In genomic region chr6:72676376-72676775, GRCm38 (mm10) we compare ENCODE assay signal across 10 mouse cellular contexts. TPM values are rescaled to one million over a fixed set of nuclear protein-coding genes. Genes with fewer than 3 reads are reported as not detected.
A peak's percentile ranks its signal among the peaks of the same experiment; 100 is the strongest.
DNase-seq lines count a peak whose midpoint lies in the region; ATAC-seq and TF ChIP-seq lines count a peak whose summit lies in the region.
"Had no signal": no experiment of that assay in that cellular context is flagged by ENCODE, and none has a peak within 500 bp of the region (broad histone marks: within the 10 kb centered on the region; RNA-seq: fewer than 3 reads in every experiment).

No protein-coding gene starts in this region.

- H3K27ac ChIP-seq in heart, embryonic 10.5 days: peak overlapping the region; percentile 84; the same call in 1 of the 2 replicates
- H3K27ac ChIP-seq in liver, postnatal 0 days (ENCODE audit: low read depth): no peak overlapping the region
- no peak overlapping the region for H3K27ac ChIP-seq in MEL (ENCODE audit: control insufficient read depth, low read depth, low read length)
- peak overlapping the region; percentile 91 for H3K27ac ChIP-seq in limb, embryonic 10.5 days

- no peaks in the 10 kb centered on the region for H3K36me3 ChIP-seq in heart, embryonic 10.5 days
- no peaks in the 10 kb centered on the region for H3K36me3 ChIP-seq in liver, postnatal 0 days (replicated peaks; ENCODE audit: insufficient read depth, low read length)
- no peaks in the 10 kb centered on the region for H3K36me3 ChIP-seq in MEL (ENCODE audit: control insufficient read depth in 1 of 2, insufficient read depth in 2 of 2, low read length in 2 of 2)
- no peaks in the 10 kb centered on the region for H3K36me3 ChIP-seq in limb, embryonic 10.5 days
- H3K36me3 ChIP-seq: neural tube, embryonic 13.5 days had no signal

- H3K4me2 ChIP-seq in liver, postnatal 0 days (ENCODE audit: low read depth, low read length): no peak overlapping the region

- TF ChIP-seq POLR2A in MEL (IDR thresholded peaks at IDR 0.05; ENCODE audit: control insufficient read depth in 1 of 2, insufficient read depth in 1 of 2, low read depth in 1 of 2, low read length in 2 of 2, poor library complexity in 1 of 2): no peak

- no peak overlapping the region for H3K4me3 ChIP-seq in heart, embryonic 10.5 days
- H3K4me3 ChIP-seq in liver, postnatal 0 days (ENCODE audit: low read depth, low read length): no peak overlapping the region
- H3K4me3 ChIP-seq in MEL (ENCODE audit: control insufficient read depth in 1 of 2, insufficient read depth in 1 of 2, low read depth in 2 of 2, low read length in 2 of 2): no peak overlapping the region
- peak overlapping the region; percentile 46; the same call in 1 of the 2 replicates for H3K4me3 ChIP-seq in limb, embryonic 10.5 days
- H3K4me3 ChIP-seq: erythroblast, embryonic 14.5 days had no signal

- WGBS in heart, embryonic 10.5 days: 50% methylated on average over 2 of the region's 2 CpGs
- WGBS in liver, postnatal 0 days (ENCODE audit: insufficient replicate concordance): 57% methylated on average over 2 of the region's 2 CpGs
- 50% methylated on average over 2 of the region's 2 CpGs for WGBS in limb, embryonic 10.5 days

- no peaks in the 10 kb centered on the region for H3K9me3 ChIP-seq in heart, embryonic 10.5 days
- no peaks in the 10 kb centered on the region for H3K9me3 ChIP-seq in liver, postnatal 0 days (ENCODE audit: low read length)
- no peaks in the 10 kb centered on the region for H3K9me3 ChIP-seq in MEL (replicated peaks; ENCODE audit: insufficient read depth, low read length)
- H3K9me3 ChIP-seq in limb, embryonic 10.5 days (replicated peaks): no peaks in the 10 kb centered on the region
- H3K9me3 ChIP-seq: neural tube, embryonic 13.5 days had no signal

- H3K79me2 ChIP-seq in MEL (ENCODE audit: control insufficient read depth, insufficient read depth, low read length, poor library complexity): no peaks in the 10 kb centered on the region

- TF ChIP-seq CTCF in liver, postnatal 0 days (IDR thresholded peaks at IDR 0.05; ENCODE audit: low read depth): peak; percentile 47
- peak in 1 of 3 experiments; percentile 25; a peak in 2 of 6 replicates for TF ChIP-seq CTCF in MEL (IDR thresholded peaks at IDR 0.05 in 2 of 3, conservative IDR thresholded peaks at IDR 0.05 in 1 of 3; ENCODE audit: control insufficient read depth in 1 of 3, insufficient read depth in 1 of 3, low read depth in 2 of 3, low read length in 3 of 3, poor library complexity in 1 of 3, severe bottlenecking in 1 of 3)

- DNase-seq in heart, embryonic 10.5 days (ENCODE audit: low spot score): no peak
- no peak for DNase-seq in heart, postnatal 14 days
- no peak for DNase-seq in liver, postnatal 0 days
- DNase-seq in liver (no peak), MEL (ENCODE audit: low read depth, low spot score) (no peak)
- no peak for DNase-seq in limb, embryonic 10.5 days (ENCODE audit: low spot score)
- DNase-seq in ovary, postnatal 36 days (ENCODE audit: low spot score): no peak
- DNase-seq in cerebellum, adult 9-11 months: no peak

- ATAC-seq in liver, postnatal 0 days: no peak

- TF ChIP-seq RAD21 in MEL (IDR thresholded peaks at IDR 0.05; ENCODE audit: low read depth, low read length): peak; percentile 12

- peaks cover 63% of the 10 kb centered on the region for H3K4me1 ChIP-seq in heart, embryonic 10.5 days
- H3K4me1 ChIP-seq in liver, postnatal 0 days (ENCODE audit: insufficient read depth): no peaks in the 10 kb centered on the region
- no peaks in the 10 kb centered on the region for H3K4me1 ChIP-seq in MEL (ENCODE audit: control insufficient read depth in 1 of 2, insufficient read depth in 2 of 2, low read length in 2 of 2)
- peaks cover 72% of the 10 kb centered on the region for H3K4me1 ChIP-seq in limb, embryonic 10.5 days

- TF ChIP-seq EP300 in liver, postnatal 0 days (IDR thresholded peaks at IDR 0.05; ENCODE audit: low read depth): no peak
- no peak for TF ChIP-seq EP300 in MEL (IDR thresholded peaks at IDR 0.05; ENCODE audit: low read depth in 1 of 2, low read length in 2 of 2)

- H3K27me3 ChIP-seq in heart, embryonic 10.5 days (ENCODE audit: insufficient read depth, poor library complexity, severe bottlenecking): no peaks in the 10 kb centered on the region
- H3K27me3 ChIP-seq in liver, postnatal 0 days (ENCODE audit: insufficient read depth, low read length): no peaks in the 10 kb centered on the region
- peaks cover 7 to 17% of the 10 kb centered on the region in 2 experiments for H3K27me3 ChIP-seq in MEL (ENCODE audit: control insufficient read depth in 1 of 2, insufficient read depth in 2 of 2, low read length in 2 of 2)
- no peaks in the 10 kb centered on the region for H3K27me3 ChIP-seq in limb, embryonic 10.5 days (ENCODE audit: low read depth, poor library complexity, severe bottlenecking)

- intact Hi-C loops in heart, postnatal 14 days (cut with DNase I): no loop called here

- H3K9ac ChIP-seq in liver, postnatal 0 days (replicated peaks): no peak overlapping the region
- H3K9ac ChIP-seq in MEL (ENCODE audit: control insufficient read depth, low read depth, low read length, poor library complexity, severe bottlenecking): no peak overlapping the region

TF ChIP-seq in MEL, 35 proteins besides CTCF, POLR2A, EP300 and RAD21:
- TF ChIP-seq JUND (IDR thresholded peaks at IDR 0.05; ENCODE audit: low read depth, low read length) (no peak), SIN3A (IDR thresholded peaks at IDR 0.05; ENCODE audit: low read length) (no peak), MAFK (IDR thresholded peaks at IDR 0.05; ENCODE audit: borderline replicate concordance, low read depth, low read length) (no peak), ETS1 (IDR thresholded peaks at IDR 0.05; ENCODE audit: low read depth, low read length) (no peak), NELFE (IDR thresholded peaks at IDR 0.05; ENCODE audit: low read depth, low read length) (no peak)

RNA-seq across cellular contexts. Expression of gene Tgoln1, which starts 59.6 kb away (rescaled TPM):
- polyA plus RNA-seq in heart, embryonic 10.5 days (2016; fragmentation: Nextera tagmentation; extraction: Ambion mirVana): 27.9 and 29.1 TPM in 2 replicates
- total RNA-seq in heart, postnatal 14 days (2021): 10 to 100 TPM; 46.4 to 47.6 TPM
- polyA plus RNA-seq in liver, postnatal 0 days (2015; fragmentation: Nextera tagmentation; extraction: Ambion mirVana): 21.5 and 23.2 TPM in 2 replicates
- 19.3 and 23.9 TPM in 2 replicates for total RNA-seq in MEL (2012; rRNA removed)
- 100 to 1,000 TPM in 1 of 2 experiments, 10 to 100 TPM in 1; 20.6 to 106 TPM for polyA plus RNA-seq in MEL (2012; ENCODE audit: insufficient read depth in 1 of 2, insufficient read length in 2 of 2, low read depth in 1 of 2, low replicate concordance in 2 of 2, missing spikeins in 1 of 2)
- 22.2 and 24.5 TPM in 2 replicates for polyA plus RNA-seq in limb, embryonic 10.5 days (2016; fragmentation: Nextera tagmentation; extraction: Ambion mirVana)

Comparison
In these comparisons a context has a peak if more than half of its experiments do, and no peak if none do; other contexts are left out.
1. H3K27ac ChIP-seq: peak in heart, embryonic 10.5 days (single experiment) and limb, embryonic 10.5 days (single experiment); none in liver, postnatal 0 days (single experiment) and MEL (single experiment).